Mouse (Mus musculus) heart, adult 2 months (tissue): ENCODE measurements at regions not wholly inside any gene's neighbourhood (a gene's known extent, or its start where the extent isn't known, plus 50 kb on each side); places are given as distances from the start of the nearest gene placed in this dataset.

Experiments used
- DNase-seq, 2 experiments: peaks; one replicate each; pipeline ENCODE4 v3.0.0; 2021
- H3K27ac ChIP-seq: fragments of 200-600 bp; 2 replicates; pipeline ENCODE4 v1.8.1; 2022
- H3K27me3 ChIP-seq: fragments of 200-500 bp; 2 replicates; pipeline ENCODE4 v1.6.1; 2012; ENCODE audit warnings: mild to moderate bottlenecking, low read length, inconsistent platforms, mixed read lengths; ENCODE audit not compliant: control insufficient read depth, insufficient read depth
- H3K36me3 ChIP-seq: fragments of 200-500 bp; 2 replicates; pipeline ENCODE4 v1.6.1; 2012; ENCODE audit warnings: low read length, inconsistent platforms; ENCODE audit not compliant: control insufficient read depth, insufficient read depth
- H3K4me1 ChIP-seq: fragments of 200-500 bp; 2 replicates; pipeline ENCODE4 v1.6.1; 2011; ENCODE audit warnings: low read length; ENCODE audit not compliant: control insufficient read depth, insufficient read depth
- H3K4me3 ChIP-seq: fragments of 200-600 bp; 2 replicates; pipeline ENCODE4 v1.8.1; 2022
- H3K79me2 ChIP-seq: fragments of 200-500 bp; replicated peaks from 2 replicates; pipeline ENCODE4 v1.6.1; 2012; ENCODE audit warnings: mild to moderate bottlenecking, inconsistent platforms, low read length, moderate library complexity, mixed read lengths; ENCODE audit not compliant: control insufficient read depth, insufficient read depth
- H3K9ac ChIP-seq: fragments of 200-500 bp; 2 replicates; pipeline ENCODE4 v1.6.1; 2012; ENCODE audit warnings: low read depth, mild to moderate bottlenecking, control low read depth, inconsistent platforms, low read length, mixed read lengths
- CTCF ChIP-seq: fragments of 200-600 bp; IDR thresholded peaks from 2 replicates; pipeline ENCODE4 v1.8.1; 2022; ENCODE audit warnings: antibody characterized with exemption, mild to moderate bottlenecking, moderate library complexity
- EP300 ChIP-seq: fragments of 200-500 bp; IDR thresholded peaks from 2 replicates; pipeline ENCODE4 v1.6.1; 2011; ENCODE audit warnings: low read depth, low read length, control low read depth; ENCODE audit not compliant: insufficient read depth
- POLR2A ChIP-seq: fragments of 200-500 bp; IDR thresholded peaks from 2 replicates; pipeline ENCODE4 v1.6.1; 2011; ENCODE audit warnings: mild to moderate bottlenecking, low read depth, low read length, control low read depth; ENCODE audit not compliant: insufficient read depth
- WGBS: fragments of 180-500 bp; shearing (Covaris S2); methylation state at CpG from one replicate; pipeline ENCODE4 v1.1.7; 2018; 5-methylcytosine and 5-hydroxymethylcytosine counted together
- intact Hi-C: fragments of 180-260 bp; cut with DNase I; formaldehyde crosslinking; loops from one replicate; pipeline ENCODE4 v1.15.1; 2025

GRCm38 (mm10) chr7:40390927-40391326, 507.2 kb upstream of the Vstm2b start:
- no peaks in the 10 kb centered on the region for H3K36me3 ChIP-seq
- no peak overlapping the region for H3K4me3 ChIP-seq
- no peaks in the 10 kb centered on the region for H3K79me2 ChIP-seq
- 28% methylated on average over 3 of the region's 3 CpGs for WGBS
- no peak for DNase-seq
- no peaks in the 10 kb centered on the region for H3K27me3 ChIP-seq
- intact Hi-C loops = no loop called here
- H3K27ac ChIP-seq = no peak overlapping the region
- TF ChIP-seq POLR2A (no peak), CTCF (no peak), EP300 (no peak)
- H3K4me1 ChIP-seq = no peaks in the 10 kb centered on the region
- H3K9ac ChIP-seq = no peak overlapping the region

- DNase-seq = no peak
- intact Hi-C loops = no loop called here
- Histone ChIP-seq H3K27me3 (no peaks in the 10 kb centered on the region), H3K27ac (no peak overlapping the region), H3K36me3 (no peaks in the 10 kb centered on the region), H3K4me3 (no peak overlapping the region), H3K9ac (no peak overlapping the region), H3K79me2 (no peaks in the 10 kb centered on the region), H3K4me1 (no peaks in the 10 kb centered on the region)
- 57% methylated on average over 3 of the region's 3 CpGs for WGBS
- no peak for TF ChIP-seq POLR2A
- TF ChIP-seq EP300 = no peak
- TF ChIP-seq CTCF = no peak
Observed at GRCm38 (mm10) chr7:40391626-40392025, 506.5 kb upstream of the Vstm2b start.

GRCm38 (mm10) chr7:40392207-40392606, 505.9 kb upstream of the Vstm2b start:
- Histone ChIP-seq H3K36me3 (no peaks in the 10 kb centered on the region), H3K27ac (no peak overlapping the region), H3K4me1 (no peaks in the 10 kb centered on the region), H3K9ac (no peak overlapping the region), H3K4me3 (no peak overlapping the region), H3K79me2 (no peaks in the 10 kb centered on the region), H3K27me3 (no peaks in the 10 kb centered on the region)
- WGBS = 68% methylated on average over 3 of the region's 3 CpGs
- no peak for DNase-seq
- intact Hi-C loops = no loop called here
- TF ChIP-seq EP300 (no peak), CTCF (no peak), POLR2A (no peak)

- Histone ChIP-seq H3K27ac (no peak overlapping the region), H3K27me3 (no peaks in the 10 kb centered on the region), H3K4me1 (no peaks in the 10 kb centered on the region), H3K79me2 (no peaks in the 10 kb centered on the region), H3K4me3 (no peak overlapping the region), H3K36me3 (no peaks in the 10 kb centered on the region), H3K9ac (no peak overlapping the region)
- TF ChIP-seq EP300 (no peak), CTCF (no peak), POLR2A (no peak)
- no peak for DNase-seq
- 52% methylated on average over 1 of the region's 1 CpGs for WGBS
- intact Hi-C loops = no loop called here
Observed at GRCm38 (mm10) chr7:40392699-40393098, 505.4 kb upstream of the Vstm2b start.

- TF ChIP-seq POLR2A = no peak
- Histone ChIP-seq H3K9ac (no peak overlapping the region), H3K36me3 (no peaks in the 10 kb centered on the region), H3K4me1 (no peaks in the 10 kb centered on the region), H3K27me3 (no peaks in the 10 kb centered on the region), H3K79me2 (no peaks in the 10 kb centered on the region), H3K27ac (no peak overlapping the region), H3K4me3 (no peak overlapping the region)
- DNase-seq = no peak
- intact Hi-C loops = no loop called here
- 53% methylated on average over 5 of the region's 5 CpGs for WGBS
Observed at GRCm38 (mm10) chr7:40398266-40398665, 499.9 kb upstream of the Vstm2b start.

- H3K4me3 ChIP-seq = no peak overlapping the region
- H3K9ac ChIP-seq = no peak overlapping the region
- no peaks in the 10 kb centered on the region for H3K36me3 ChIP-seq
- DNase-seq = no peak
- no peaks in the 10 kb centered on the region for H3K4me1 ChIP-seq
- no peak overlapping the region for H3K27ac ChIP-seq
- H3K27me3 ChIP-seq = no peaks in the 10 kb centered on the region
- no peaks in the 10 kb centered on the region for H3K79me2 ChIP-seq
- intact Hi-C loops = no loop called here
- no peak for TF ChIP-seq CTCF
- TF ChIP-seq EP300 = no peak
- no peak for TF ChIP-seq POLR2A
- WGBS = 57% methylated on average over 2 of the region's 2 CpGs
Observed at GRCm38 (mm10) chr7:40419332-40419731, 478.8 kb upstream of the Vstm2b start.

- TF ChIP-seq CTCF = no peak
- no peak for TF ChIP-seq POLR2A
- no peak for TF ChIP-seq EP300
- Histone ChIP-seq H3K79me2 (no peaks in the 10 kb centered on the region), H3K9ac (no peak overlapping the region), H3K4me1 (no peaks in the 10 kb centered on the region), H3K4me3 (no peak overlapping the region), H3K27me3 (no peaks in the 10 kb centered on the region), H3K27ac (no peak overlapping the region), H3K36me3 (no peaks in the 10 kb centered on the region)
- 67% methylated on average over 4 of the region's 4 CpGs for WGBS
- DNase-seq = no peak
- intact Hi-C loops = no loop called here
Observed at GRCm38 (mm10) chr7:40422125-40422524, 476.0 kb upstream of the Vstm2b start.
